Mouse (Mus musculus) liver, adult 2 months (tissue): ENCODE measurements around the gene Usf1. TPM values are rescaled to one million over a fixed set of nuclear protein-coding genes. Genes with fewer than 3 reads are reported as not detected.

Experiments
- DNase-seq: peaks from one replicate; pipeline ENCODE4 v3.0.0-alpha.2; 2011; ENCODE audit warnings: low read depth, low spot score; ENCODE audit errors: extremely low read depth
- H3K27ac ChIP-seq: fragments of 200-500 bp; replicated peaks from 2 replicates; pipeline ENCODE4 v1.5.1; 2012; ENCODE audit warnings: low read depth, mild to moderate bottlenecking, control low read depth, inconsistent platforms, low read length; ENCODE audit not compliant: insufficient read depth
- H3K27me3 ChIP-seq: fragments of 200-500 bp; 2 replicates; pipeline ENCODE4 v1.6.1; 2012; ENCODE audit warnings: mild to moderate bottlenecking, moderate library complexity, low read length, inconsistent platforms; ENCODE audit not compliant: control insufficient read depth, insufficient read depth
- H3K36me3 ChIP-seq: fragments of 200-500 bp; 2 replicates; pipeline ENCODE4 v1.6.1; 2012; ENCODE audit warnings: low read length, inconsistent platforms; ENCODE audit not compliant: control insufficient read depth, insufficient read depth
- H3K4me1 ChIP-seq: fragments of 200-500 bp; 2 replicates; pipeline ENCODE4 v1.6.1; 2011; ENCODE audit warnings: low read length; ENCODE audit not compliant: control insufficient read depth, insufficient read depth
- H3K4me3 ChIP-seq: fragments of 200-500 bp; 2 replicates; pipeline ENCODE4 v1.5.1; 2011; ENCODE audit warnings: low read depth, mild to moderate bottlenecking, control low read depth, low read length, moderate library complexity; ENCODE audit not compliant: insufficient read depth
- H3K79me2 ChIP-seq: fragments of 200-500 bp; 2 replicates; pipeline ENCODE4 v1.6.1; 2012; ENCODE audit warnings: inconsistent platforms, mild to moderate bottlenecking, low read length, moderate library complexity; ENCODE audit not compliant: control insufficient read depth, insufficient read depth
- H3K9ac ChIP-seq: fragments of 200-500 bp; 2 replicates; pipeline ENCODE4 v1.6.1; 2012; ENCODE audit warnings: low read depth, mild to moderate bottlenecking, control low read depth, inconsistent platforms, low read length
- CTCF ChIP-seq: fragments of 200-500 bp; IDR thresholded peaks from 2 replicates; pipeline ENCODE4 v1.5.1; 2011; ENCODE audit warnings: low read depth, low read length, control low read depth
- POLR2A ChIP-seq: fragments of 200-500 bp; IDR thresholded peaks from 2 replicates; pipeline ENCODE4 v1.6.1; 2011; ENCODE audit warnings: low read length, control low read depth; ENCODE audit not compliant: insufficient read depth; ENCODE audit errors: extremely low read depth
- WGBS: fragments of 180-500 bp; shearing (Covaris S2); methylation state at CpG from one replicate; pipeline ENCODE4 v1.1.7; 2018; 5-methylcytosine and 5-hydroxymethylcytosine counted together
- polyA plus RNA-seq: library from polyadenylated mRNA; depleted of rRNA; stranded (reverse); fragments of >200 nt; gene quantifications from 2 replicates; pipeline ENCODE4 v1.2.3, GENCODE M21; 2012; rRNA removed
- total RNA-seq: library from RNA; depleted of rRNA; stranded (reverse); fragments of >200 nt; gene quantifications from 2 replicates; pipeline ENCODE4 v1.2.3, GENCODE M21; 2014; rRNA removed

The Usf1 gene
- 27.2 and 33.7 TPM in 2 replicates for total RNA-seq
- polyA plus RNA-seq, result 39.4 and 44.7 TPM in 2 replicates

DNA sequence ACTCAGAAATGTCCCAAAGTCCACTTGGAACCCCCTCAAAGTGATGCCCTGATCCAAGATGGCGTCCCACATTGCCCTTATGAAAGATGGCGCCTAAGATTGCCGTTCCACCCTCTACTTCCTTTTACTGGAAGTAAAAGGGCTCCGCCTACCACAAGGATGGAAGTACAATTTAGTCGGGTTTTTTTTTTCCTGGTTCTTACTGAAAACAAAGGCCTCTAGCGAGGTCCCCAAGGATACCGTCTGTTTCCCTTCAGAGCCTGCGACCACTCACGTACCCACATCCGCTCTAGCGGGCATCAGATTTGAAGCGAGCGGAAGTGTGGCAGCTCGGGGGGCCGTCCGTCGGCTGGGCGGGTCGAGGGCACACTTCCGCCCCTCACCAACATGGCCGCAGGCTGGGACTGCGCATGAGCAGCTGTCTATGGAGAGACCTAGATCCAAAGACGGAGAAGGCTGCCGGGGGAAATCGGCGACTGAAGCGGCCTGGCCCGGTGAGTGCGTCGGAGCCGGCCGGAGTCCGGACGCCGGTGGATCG is at the start of gene Usf1:
Gene Usf1 (plus strand): TSS at position 367 of the 538 bp plus-strand sequence.
- Histone ChIP-seq H3K79me2 (peaks cover 29% of the 10 kb centered on the region), H3K27me3 (no peaks in the 10 kb centered on the region)
- under 1% methylated on average over 36 of the region's 36 CpGs for WGBS

DNA sequence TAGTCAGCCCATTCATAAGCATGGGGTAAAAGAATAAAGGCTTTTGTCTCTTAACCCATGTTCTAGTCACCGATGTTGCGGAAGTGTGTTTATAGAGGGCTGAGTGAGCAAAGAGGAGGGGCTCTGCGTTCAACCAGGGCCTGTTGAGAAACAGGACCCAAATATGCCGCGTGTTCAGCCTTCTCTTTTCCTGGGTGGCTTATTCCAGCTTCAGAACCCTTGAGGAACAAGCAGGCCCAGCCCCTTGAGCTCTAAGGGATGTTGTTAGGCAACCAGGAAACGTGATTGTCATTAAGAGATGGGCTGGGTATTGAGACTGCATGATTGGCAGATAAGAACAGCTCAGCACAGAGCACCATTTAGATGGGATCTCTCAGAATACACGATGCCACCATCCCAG is 45.2 kb upstream of the Usf1 start:
- H3K4me3 ChIP-seq, result no peak overlapping the region
- H3K4me1 ChIP-seq, result no peaks in the 10 kb centered on the region
- WGBS, result 65% methylated on average over 7 of the region's 7 CpGs
- no peaks in the 10 kb centered on the region for H3K36me3 ChIP-seq
- no peak for DNase-seq
- no peaks in the 10 kb centered on the region for H3K79me2 ChIP-seq
- H3K27me3 ChIP-seq, result no peaks in the 10 kb centered on the region
- no peak overlapping the region for H3K9ac ChIP-seq
- TF ChIP-seq CTCF (no peak), POLR2A (no peak)
- no peak overlapping the region for H3K27ac ChIP-seq

More for the DNA sequence above, at the start of gene Usf1:
- Histone ChIP-seq H3K4me1 (peaks cover 12% of the 10 kb centered on the region), H3K27ac (peak within 1 kb of the TSS; percentile 89), H3K36me3 (peaks cover 3% of the 10 kb centered on the region), H3K9ac (peak within 1 kb of the TSS; percentile 88), H3K4me3 (peak within 1 kb of the TSS; percentile 86)
- peak; percentile 86 for DNase-seq
- TF ChIP-seq CTCF, result no peak
- TF ChIP-seq POLR2A, result peak; percentile 64

DNA sequence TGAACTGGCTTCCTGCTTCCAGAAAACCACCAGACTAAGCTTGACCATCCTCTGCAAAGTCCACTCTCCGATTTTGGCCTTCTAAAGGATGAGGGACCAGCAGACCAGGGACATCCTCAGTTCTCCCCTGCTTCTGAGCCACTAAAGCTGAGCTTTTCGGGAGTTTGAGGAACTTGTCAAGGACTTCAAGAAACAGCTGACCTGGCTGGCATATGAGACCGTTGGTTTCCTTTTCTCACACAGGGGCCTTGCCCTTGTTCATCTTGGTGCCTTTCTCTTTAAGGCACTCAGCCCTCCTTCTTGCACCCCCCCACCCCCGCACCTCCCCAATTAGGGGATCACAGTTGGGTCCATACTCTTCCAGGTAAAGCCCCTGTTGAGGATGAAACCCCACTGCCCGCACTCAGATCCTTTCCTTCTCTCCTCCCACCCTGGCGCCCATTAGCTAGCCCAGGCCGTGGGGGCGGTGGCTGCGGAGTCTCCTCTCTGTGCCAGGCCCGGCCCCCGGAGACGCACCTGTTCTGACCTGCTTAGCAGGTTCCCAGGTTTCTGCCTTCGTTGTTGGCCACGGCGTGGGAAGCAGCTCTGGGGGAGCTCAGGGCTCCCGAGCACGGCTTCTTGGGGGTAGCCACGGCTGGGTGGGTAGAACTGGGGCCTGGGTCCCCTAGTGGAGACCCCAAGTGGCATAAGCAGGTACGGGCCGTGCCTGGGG is 41.1 kb upstream of the Usf1 start, which contains the start of gene Nectin4:
Gene Nectin4 (plus strand): TSS at position 255 of the 712 bp plus-strand sequence.
- no peaks in the 10 kb centered on the region for H3K36me3 ChIP-seq
- WGBS, result 50% methylated on average over 20 of the region's 20 CpGs
- H3K4me1 ChIP-seq, result no peaks in the 10 kb centered on the region
- H3K79me2 ChIP-seq, result no peaks in the 10 kb centered on the region
- no peak within 1 kb of the TSS for H3K27ac ChIP-seq
- 0 out of 2 replicates have a peak within 1 kb of the TSS, but pooled peaks have one; percentile 24 for H3K9ac ChIP-seq
- TF ChIP-seq CTCF (no peak), POLR2A (no peak)
- H3K27me3 ChIP-seq, result no peaks in the 10 kb centered on the region
- peak within 1 kb of the TSS; percentile 34; the same call in 1 of the 2 replicates for H3K4me3 ChIP-seq
- no peak for DNase-seq

DNA sequence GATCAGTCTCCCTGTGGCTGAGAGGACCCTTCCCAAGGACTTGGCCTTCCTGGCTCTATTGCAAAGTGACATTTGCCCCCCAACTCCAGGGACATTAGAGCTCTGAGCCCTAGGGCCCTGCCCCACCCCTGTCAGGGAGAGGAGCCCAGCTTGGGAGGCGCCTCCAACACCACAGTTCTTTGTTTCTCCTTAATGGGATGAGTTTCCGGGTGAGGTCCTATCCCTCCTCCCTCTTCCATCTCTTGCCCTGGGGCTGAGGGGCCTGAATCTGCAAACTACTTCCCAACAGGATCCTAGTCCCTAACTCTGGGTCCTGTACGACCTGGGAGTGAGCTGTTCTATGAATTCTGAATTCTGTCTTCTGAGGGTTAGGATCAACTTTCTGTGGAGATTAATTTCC is 38.2 kb upstream of the Usf1 start:
- no peaks in the 10 kb centered on the region for H3K27me3 ChIP-seq
- WGBS, result 81% methylated on average over 3 of the region's 3 CpGs
- no peaks in the 10 kb centered on the region for H3K4me1 ChIP-seq
- H3K9ac ChIP-seq, result no peak overlapping the region
- DNase-seq, result no peak
- H3K4me3 ChIP-seq, result no peak overlapping the region
- H3K27ac ChIP-seq, result no peak overlapping the region
- H3K36me3 ChIP-seq, result no peaks in the 10 kb centered on the region
- TF ChIP-seq CTCF, result no peak
- no peak for TF ChIP-seq POLR2A
- no peaks in the 10 kb centered on the region for H3K79me2 ChIP-seq

DNA sequence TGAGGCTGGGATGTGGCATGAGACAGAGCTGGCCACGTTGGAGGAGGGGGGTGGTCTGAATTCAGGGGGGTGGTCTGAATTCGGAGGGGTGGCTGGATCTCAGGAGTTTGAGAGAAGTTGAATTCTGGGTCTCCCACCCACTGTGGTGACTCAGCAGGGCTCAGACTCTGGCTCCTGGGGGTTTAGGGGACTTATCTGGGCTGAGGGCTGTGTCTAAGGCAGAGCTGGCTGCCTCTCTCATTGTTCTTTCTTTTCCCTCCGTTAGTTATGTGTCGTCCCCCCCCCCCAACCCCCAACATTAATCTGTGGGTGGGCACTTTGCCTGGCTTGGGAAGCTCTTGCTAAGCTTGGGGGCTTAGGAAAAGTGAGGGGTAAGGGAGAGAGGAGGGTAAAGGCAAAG is 37.2 kb upstream of the Usf1 start:
- TF ChIP-seq CTCF (no peak), POLR2A (no peak)
- DNase-seq, result no peak
- H3K36me3 ChIP-seq, result no peaks in the 10 kb centered on the region

DNA sequence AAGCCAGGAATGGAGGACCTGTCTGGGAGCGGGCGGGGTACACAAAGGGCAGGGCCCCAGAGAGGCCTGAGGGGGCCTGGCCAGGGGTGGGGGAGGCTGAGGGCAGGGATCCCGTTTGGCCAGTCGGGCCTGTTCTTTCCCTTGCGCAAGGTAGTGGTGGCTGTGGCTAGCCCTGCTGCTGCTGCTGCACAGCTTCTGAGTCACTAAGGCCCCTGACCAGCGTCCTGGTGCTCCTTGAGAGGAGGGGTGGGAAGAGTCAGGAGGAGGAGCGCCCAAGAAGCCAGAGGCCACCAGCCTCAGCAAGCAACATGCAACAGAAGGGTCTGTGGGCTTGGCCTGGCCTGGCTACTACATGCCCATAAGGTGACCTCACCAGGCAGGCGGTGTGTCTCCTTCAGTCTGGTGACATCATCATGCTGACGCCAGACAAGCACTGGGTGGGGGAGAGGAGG is 35.4 kb upstream of the Usf1 start:
- TF ChIP-seq CTCF (no peak), POLR2A (no peak)
- 65% methylated on average over 9 of the region's 9 CpGs for WGBS

More for the DNA sequence above, 37.2 kb upstream of the Usf1 start:
- H3K27ac ChIP-seq, result no peak overlapping the region
- WGBS, result 16% methylated on average over 4 of the region's 4 CpGs
- no peaks in the 10 kb centered on the region for H3K79me2 ChIP-seq
- H3K9ac ChIP-seq, result no peak overlapping the region
- H3K4me3 ChIP-seq, result no peak overlapping the region
- no peaks in the 10 kb centered on the region for H3K27me3 ChIP-seq
- H3K4me1 ChIP-seq, result no peaks in the 10 kb centered on the region

More for the DNA sequence above, 35.4 kb upstream of the Usf1 start:
- H3K9ac ChIP-seq, result no peak overlapping the region
- no peak overlapping the region for H3K27ac ChIP-seq
- no peaks in the 10 kb centered on the region for H3K4me1 ChIP-seq
- no peak for DNase-seq
- no peaks in the 10 kb centered on the region for H3K79me2 ChIP-seq
- no peaks in the 10 kb centered on the region for H3K36me3 ChIP-seq
- no peak overlapping the region for H3K4me3 ChIP-seq
- H3K27me3 ChIP-seq, result no peaks in the 10 kb centered on the region
